Mouse (Mus musculus): Measurements from ENCODE around the gene Muc5b. TPM values are rescaled to one million over a fixed set of nuclear protein-coding genes. Genes with fewer than 3 reads are reported as not detected.

Gene Muc5b
- total RNA-seq, 2 experiments from 2014 or later, result not detected

GRCm38 (mm10) chr7:141902269-141902729, 63.4 kb downstream of the Muc5b start:
- peak; percentile 99 to 100 for DNase-seq (ENCODE audit: low spot score in 2 of 2)

GRCm38 (mm10) chr7:141902791-141903190, 63.9 kb downstream of the Muc5b start:
- DNase-seq (ENCODE audit: low spot score in 2 of 2), result no peak

DNA sequence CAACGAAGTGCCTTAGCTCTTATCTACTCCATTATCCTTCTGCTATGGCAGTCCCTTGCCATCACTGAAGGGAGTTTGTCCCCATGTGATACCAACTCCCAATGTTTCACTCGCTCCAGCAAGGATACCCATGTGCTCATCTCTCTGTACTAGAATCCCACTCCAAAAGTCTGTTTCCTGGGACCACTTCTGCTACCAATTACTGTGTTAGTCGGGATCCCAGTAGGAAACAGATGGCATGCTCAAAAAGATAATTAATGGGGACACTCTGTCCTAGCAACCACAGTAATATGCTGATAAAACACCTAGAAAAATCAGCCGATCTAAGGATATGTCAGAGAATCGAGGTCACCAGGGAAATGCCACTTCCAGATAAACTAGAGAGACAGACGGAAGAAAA, 69.7 kb downstream of the Muc5b start:
- DNase-seq (ENCODE audit: low spot score in 2 of 2), result peak in 1 of 2 experiments; percentile 31

GRCm38 (mm10) chr7:141911305-141911704, 72.4 kb downstream of the Muc5b start:
- DNase-seq (ENCODE audit: low spot score in 2 of 2), result no peak

- no peak for DNase-seq (ENCODE audit: low spot score in 2 of 2)
Observed at GRCm38 (mm10) chr7:141918407-141918806, 79.5 kb downstream of the Muc5b start, which contains the start of gene Tollip. Gene Tollip (minus strand): TSS chr7:141918507.

Other genes starting within 250 kb of the Muc5b start
- gene Muc6, start 183.8 kb upstream of the Muc5b start, total RNA-seq (2021), result not detected
- gene Muc2, start 148.7 kb upstream of the Muc5b start, total RNA-seq (2021), result 1 to 10 TPM in 1 of 2 experiments, under 1 TPM in 1; 0.69 to 1.0 TPM
- gene Muc5ac, start 50.1 kb upstream of the Muc5b start, total RNA-seq (2021), result not detected
- 100 to 1,000 TPM; 108 to 120 TPM for gene Tollip, start 79.4 kb downstream of the Muc5b start, total RNA-seq (2021)
- 100 to 1,000 TPM; 166 to 172 TPM for gene Brsk2, start 110.7 kb downstream of the Muc5b start, total RNA-seq (2021)
- gene Mob2, start 222.0 kb downstream of the Muc5b start, total RNA-seq (2021), result 10 to 100 TPM; 20.5 to 20.9 TPM